Mouse (Mus musculus) left cerebral cortex, postnatal 4 days (tissue): ENCODE results near the gene Ttc39a. TPM values are rescaled to one million over a fixed set of nuclear protein-coding genes. Genes with fewer than 3 reads are reported as not detected.
A peak's percentile ranks its signal among the peaks of the same experiment; 100 is the strongest.

ENCODE experiments used
- DNase-seq: peaks from one replicate; pipeline ENCODE4 v3.0.0-alpha.2; 2022
- intact Hi-C: fragments of 180-260 bp; cut with DNase I; formaldehyde crosslinking; loops from one replicate; pipeline ENCODE4 v1.15.1; 2025
- total RNA-seq, 2 experiments: library from RNA; stranded (reverse); gene quantifications; 2 replicates each; pipeline ENCODE4 v1.2.3; 2021

The Ttc39a gene
- total RNA-seq, 2 experiments from 2014 or later, result 1.4 to 1.6 TPM

GRCm38 (mm10) chr4:109420138-109420795 is 13.8 kb downstream of the Ttc39a start:
- intact Hi-C loops, result no loop called here
- DNase-seq, result peak; percentile 41

- intact Hi-C loops, result no loop called here
- DNase-seq, result no peak
Measured at GRCm38 (mm10) chr4:109421608-109422007, 15.2 kb downstream of the Ttc39a start.

- intact Hi-C loops, result no loop called here
- DNase-seq, result no peak
Measured at GRCm38 (mm10) chr4:109422436-109422835, 16.0 kb downstream of the Ttc39a start.

DNA sequence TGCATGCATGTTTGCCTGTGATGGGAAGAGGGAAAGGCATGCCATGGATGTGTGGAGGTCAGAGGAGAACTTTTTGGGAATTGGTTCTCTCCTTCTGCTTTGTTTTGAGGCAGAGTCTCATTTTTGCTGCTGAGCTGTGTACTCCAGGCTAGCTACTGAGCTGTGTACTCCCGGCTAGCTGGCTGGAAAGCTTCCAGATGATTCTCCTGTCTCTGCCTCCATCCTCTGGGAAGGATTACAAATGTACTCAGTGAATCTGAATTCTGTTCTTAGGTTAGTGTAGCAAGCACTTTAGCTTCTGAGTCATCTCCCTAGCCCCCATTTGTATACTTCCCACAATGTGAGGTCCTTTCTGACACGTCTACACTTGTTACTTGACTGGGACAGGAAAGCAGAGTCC is 17.0 kb downstream of the Ttc39a start:
- intact Hi-C loops, result no loop called here
- DNase-seq, result no peak

DNA sequence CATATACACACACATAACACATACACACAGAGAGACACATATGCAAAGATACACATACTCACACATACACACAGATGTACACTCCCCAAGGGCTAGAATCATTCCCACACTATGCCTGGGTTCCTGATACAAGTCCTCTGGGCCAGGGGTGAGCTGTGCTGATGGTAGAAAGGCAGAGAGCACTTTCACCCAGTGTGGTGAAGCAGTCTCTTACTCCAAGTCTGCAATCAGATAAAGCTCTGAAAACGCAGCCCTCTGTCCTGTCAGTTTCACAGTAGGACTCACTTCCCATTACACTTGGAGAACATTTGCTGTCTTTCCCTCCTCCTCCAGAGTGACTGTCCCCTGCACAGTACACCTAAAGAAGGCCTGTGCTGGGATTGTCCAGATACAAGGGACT is 20.6 kb downstream of the Ttc39a start:
- intact Hi-C loops, result no loop called here

GRCm38 (mm10) chr4:109430250-109430649 is 23.8 kb downstream of the Ttc39a start:
- DNase-seq, result no peak
- intact Hi-C loops, result no loop called here

More for the DNA sequence above, 20.6 kb downstream of the Ttc39a start:
- DNase-seq, result no peak

DNA sequence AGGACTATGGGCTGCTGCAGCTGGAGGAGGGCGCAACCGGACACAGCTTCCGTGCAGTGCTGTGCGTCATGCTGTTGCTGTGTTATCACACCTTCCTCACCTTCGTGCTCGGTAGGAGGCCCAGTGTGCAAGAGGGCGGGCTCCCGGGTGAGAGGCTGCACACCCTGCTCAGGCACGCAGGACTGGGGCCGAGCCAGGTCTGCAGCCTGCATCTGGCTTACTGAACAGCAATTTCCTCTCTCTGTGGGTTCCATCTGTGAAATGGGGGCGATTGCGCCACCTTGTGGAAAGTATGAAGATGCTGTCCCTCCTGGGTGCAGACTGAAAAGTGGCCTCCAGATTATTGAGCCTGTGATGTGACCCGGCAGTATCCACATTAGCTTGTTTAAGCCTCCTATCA is 24.4 kb downstream of the Ttc39a start:
- DNase-seq, result peak; percentile 54
- intact Hi-C loops, result no loop called here

- intact Hi-C loops, result no loop called here
- no peak for DNase-seq
Measured at GRCm38 (mm10) chr4:109432668-109433375, 26.4 kb downstream of the Ttc39a start.

DNA sequence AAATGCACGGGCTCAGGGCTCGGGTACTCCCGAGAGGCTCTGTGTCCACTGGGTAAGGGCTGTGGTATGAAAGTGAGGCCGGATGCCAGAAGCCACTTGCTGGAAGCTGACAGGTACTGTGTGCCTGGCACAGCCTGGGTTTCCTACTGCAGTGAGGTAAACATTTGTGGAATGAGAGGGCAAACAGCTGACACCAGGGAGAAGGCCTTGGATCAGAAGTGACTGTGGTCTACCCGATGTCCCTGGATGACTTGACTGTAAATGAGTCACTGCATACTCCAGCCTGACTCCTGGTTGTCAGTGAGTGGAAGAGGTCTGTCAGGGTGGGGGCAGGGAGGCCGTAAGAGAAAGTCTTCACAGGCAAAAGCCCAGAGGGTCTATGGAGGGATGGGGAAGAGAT is 27.2 kb downstream of the Ttc39a start:
- intact Hi-C loops, result no loop called here
- DNase-seq, result no peak

DNA sequence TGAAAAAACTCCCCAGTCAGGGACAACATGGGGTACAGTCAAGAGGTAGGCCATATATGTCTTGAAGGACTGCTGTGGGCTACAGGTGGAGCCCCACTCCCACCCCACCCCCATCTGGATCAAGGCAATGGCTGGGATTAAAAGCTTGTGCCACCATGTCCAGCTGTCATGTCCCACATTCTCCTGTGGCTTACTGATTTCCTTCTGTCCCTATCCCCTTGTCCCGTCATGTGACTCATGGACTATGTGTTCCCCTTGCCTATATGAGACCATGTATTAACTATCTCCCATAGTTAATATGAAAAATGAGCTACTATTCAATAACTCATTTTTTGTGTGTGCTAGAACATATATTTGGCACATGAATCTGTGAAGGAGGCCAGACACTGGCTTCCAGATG is 27.8 kb downstream of the Ttc39a start:
- intact Hi-C loops, result no loop called here
- no peak for DNase-seq

- intact Hi-C loops, result no loop called here
- peak; percentile 72 for DNase-seq
Measured at GRCm38 (mm10) chr4:109437913-109438878, 31.8 kb downstream of the Ttc39a start.

DNA sequence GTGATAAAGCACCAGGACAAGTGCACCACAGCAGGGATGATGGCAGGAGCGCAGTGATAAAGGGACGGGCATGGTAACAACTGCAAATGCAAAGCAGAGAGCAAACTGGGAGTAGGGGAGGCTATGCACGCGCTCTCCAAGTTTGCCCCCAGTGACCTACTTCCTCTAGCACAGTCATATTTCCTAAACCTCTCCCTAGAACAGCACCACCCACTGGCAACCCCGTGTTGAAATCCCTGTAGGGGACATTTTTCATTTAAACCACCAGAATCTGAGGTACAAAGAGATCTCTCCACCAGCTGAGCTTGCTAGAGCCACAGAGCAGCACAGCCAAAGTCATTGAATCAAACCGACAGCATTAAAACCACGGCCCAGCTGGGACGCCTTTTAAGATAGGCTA is 32.7 kb downstream of the Ttc39a start:
- intact Hi-C loops, result no loop called here
- DNase-seq, result no peak

- intact Hi-C loops, result no loop called here
- no peak for DNase-seq
Measured at GRCm38 (mm10) chr4:109439825-109440248, 33.4 kb downstream of the Ttc39a start.

DNA sequence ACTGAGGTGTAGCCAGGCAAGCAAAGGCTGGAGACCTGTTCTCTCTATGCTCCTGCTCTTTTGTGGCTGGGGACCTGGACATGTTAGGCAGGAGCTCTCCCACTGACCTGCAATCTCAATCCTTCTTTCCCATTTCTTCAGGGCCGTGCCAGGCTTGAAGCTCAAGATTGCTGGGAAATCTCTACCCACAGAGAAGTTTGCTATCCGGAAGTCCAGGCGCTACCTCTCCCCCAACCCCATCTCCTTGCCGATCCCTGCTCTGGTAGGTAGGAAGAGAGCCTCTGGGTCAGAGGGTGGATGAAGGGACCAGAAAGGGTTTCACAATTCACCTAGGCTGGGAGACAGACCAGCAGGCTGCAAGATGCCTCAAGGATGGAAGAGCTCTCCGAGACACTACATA is 34.0 kb downstream of the Ttc39a start:
- intact Hi-C loops, result no loop called here

GRCm38 (mm10) chr4:109441000-109441399 is 34.6 kb downstream of the Ttc39a start:
- intact Hi-C loops, result no loop called here
- no peak for DNase-seq

More for the DNA sequence above, 34.0 kb downstream of the Ttc39a start:
- no peak for DNase-seq

DNA sequence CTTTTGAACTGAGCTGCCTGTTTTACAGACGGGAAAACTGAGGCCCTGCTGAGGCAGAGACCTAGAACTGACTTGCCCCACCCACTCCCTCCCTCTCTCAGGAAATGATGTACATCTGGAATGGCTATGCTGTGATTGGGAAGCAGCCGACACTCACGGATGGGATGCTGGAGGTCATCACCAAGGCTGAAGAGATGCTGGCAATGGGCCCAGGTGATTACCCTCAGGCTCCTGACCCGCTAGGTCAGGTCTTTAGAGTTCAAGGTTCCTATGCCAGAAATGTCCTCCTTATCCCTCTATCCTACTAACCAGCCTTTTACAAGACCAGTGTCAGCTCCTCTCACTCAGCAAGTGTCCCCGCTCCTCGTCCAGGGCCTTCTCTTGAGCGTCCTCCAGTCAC is 35.7 kb downstream of the Ttc39a start:
- intact Hi-C loops, result no loop called here
- no peak for DNase-seq

DNA sequence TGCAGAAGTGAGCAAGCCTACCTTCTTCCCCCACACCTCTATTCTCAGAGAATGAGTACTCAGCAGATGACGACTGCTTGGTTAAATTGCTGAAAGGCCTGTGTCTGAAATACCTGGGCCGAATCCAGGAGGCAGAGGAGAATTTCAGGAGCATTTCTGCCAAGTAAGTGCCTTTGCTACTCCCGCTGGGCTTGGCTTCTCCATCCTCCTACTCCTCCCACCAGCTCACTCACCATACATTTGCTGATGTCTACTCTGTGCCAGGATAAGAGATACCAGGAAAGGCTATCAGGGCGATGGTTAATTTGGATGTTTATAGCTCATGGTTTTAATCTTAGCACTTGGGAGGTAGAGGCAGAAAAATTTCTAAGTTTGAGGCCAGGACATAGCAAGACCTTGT is 36.2 kb downstream of the Ttc39a start:
- no peak for DNase-seq
- intact Hi-C loops, result no loop called here

GRCm38 (mm10) chr4:109444471-109444870 is 38.0 kb downstream of the Ttc39a start:
- intact Hi-C loops, result no loop called here
- no peak for DNase-seq

DNA sequence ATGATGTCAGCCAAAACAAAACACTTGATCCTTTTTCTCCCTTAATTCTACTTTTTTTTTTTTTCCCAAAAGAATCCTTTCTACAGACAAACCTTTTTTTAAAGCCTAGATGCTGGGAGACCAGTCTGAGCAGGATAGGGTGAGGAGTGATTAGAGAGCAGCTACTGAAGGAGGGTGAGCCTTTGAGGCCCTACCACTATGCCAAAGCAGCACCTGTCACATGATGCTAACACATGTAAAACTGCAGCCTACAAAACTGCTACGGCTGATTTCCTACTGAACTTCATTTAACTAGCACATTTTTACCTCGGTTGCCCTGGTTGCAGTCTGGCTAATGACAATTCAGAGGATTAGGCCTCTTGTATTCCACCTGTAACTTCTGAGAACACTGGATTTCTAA is 38.5 kb downstream of the Ttc39a start:
- intact Hi-C loops, result no loop called here
- DNase-seq, result no peak

DNA sequence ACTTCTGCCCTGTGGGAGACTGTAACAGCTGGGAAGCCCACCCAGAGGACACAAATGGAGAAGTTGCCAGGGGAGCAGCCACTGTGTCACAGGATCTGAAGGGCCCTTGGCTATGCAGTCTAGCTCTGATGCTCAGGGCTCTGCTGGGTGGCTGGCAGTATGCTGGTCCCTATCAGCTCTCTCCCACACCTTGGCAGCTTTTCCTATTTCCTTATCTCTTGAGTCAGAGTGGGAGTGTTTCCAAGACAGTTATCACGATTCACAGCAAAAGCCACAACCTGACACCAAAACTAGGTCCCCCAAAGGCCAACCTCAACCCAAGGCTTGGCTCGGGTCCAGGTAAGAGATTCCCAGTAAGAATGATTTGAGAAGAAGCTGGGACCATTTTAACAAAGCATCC is 39.0 kb downstream of the Ttc39a start:
- no peak for DNase-seq
- intact Hi-C loops, result no loop called here

DNA sequence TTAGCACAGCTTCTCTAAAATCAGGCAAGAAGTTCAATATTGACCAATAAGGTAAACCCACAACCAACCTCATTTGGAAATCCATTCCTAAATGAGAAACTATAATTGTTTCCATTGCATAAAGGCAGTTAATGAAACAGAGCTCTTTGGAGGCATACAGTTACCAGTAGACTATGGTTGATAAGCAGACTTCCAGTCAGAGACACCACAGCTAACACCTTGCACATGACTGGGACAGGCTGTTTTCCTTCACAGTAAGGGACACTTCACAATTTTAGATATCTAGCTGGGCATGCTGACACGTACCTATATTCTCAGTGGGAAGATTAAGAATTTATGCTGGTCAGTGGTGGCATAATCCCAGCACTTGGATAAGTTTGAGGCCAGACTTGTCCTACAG is 39.5 kb downstream of the Ttc39a start:
- DNase-seq, result no peak
- intact Hi-C loops, result no loop called here
